Mouse (Mus musculus): ENCODE data around the gene 4930568D16Rik. TPM values are rescaled to one million over a fixed set of nuclear protein-coding genes. Genes with fewer than 3 reads are reported as not detected.

4930568D16Rik gene
- polyA plus RNA-seq, 1 experiment from 2014 or later, result not detected

- Histone ChIP-seq H3K27ac (replicated peaks) (no peak overlapping the region), H3K4me3 (replicated peaks) (no peak overlapping the region), H3K4me2 (no peak overlapping the region), H3K27me3 (replicated peaks) (no peaks in the 10 kb centered on the region), H3K4me1 (no peaks in the 10 kb centered on the region), H3K36me3 (no peaks in the 10 kb centered on the region), H3K9ac (replicated peaks) (no peak overlapping the region), H3K9me3 (replicated peaks) (no peaks in the 10 kb centered on the region)
- no peak for ATAC-seq (ENCODE audit: low FRiP score)
- WGBS, result 91% methylated on average over 7 of the region's 7 CpGs
These were observed 33.2 kb upstream of the 4930568D16Rik start for GRCm38 (mm10) chr2:35400739-35401138.

DNA sequence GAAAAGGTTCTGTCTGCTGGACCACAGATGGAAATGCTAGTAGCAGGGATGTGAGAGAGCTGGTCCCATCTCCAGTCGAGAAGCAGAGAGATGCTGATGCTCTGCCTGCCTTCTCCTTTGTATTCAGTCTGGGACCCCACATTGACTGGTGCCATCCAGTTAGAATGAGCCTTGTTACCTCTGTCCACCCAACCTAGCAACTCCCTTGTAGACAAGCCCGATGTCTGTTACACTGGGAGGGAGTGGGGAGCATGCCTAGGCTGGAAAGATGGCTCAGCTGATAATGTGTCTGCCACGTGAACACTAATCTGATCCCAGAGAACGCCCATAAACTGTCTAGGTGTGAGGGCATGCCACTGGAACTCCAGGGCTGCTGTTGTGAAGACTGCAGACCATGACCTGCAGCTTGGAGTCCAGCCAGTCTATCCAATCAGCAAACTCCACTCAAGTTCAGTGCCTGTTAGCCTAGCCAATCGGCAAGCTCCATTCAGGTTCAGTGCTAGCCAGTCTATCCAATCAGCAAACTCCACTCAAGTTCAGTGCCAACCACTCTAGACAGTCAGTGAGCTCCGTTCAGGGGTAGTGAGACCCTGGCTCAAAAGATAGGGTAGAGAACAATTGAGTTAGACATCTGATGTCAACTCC is 30.8 kb upstream of the 4930568D16Rik start:
- WGBS, result 82% methylated on average over 6 of the region's 6 CpGs
- no peaks in the 10 kb centered on the region for H3K9me3 ChIP-seq (replicated peaks)
- H3K4me1 ChIP-seq, result no peaks in the 10 kb centered on the region
- no peak overlapping the region for H3K4me2 ChIP-seq
- no peak for ATAC-seq (ENCODE audit: low FRiP score)
- H3K27ac ChIP-seq (replicated peaks), result no peak overlapping the region
- H3K9ac ChIP-seq (replicated peaks), result no peak overlapping the region
- H3K27me3 ChIP-seq (replicated peaks), result no peaks in the 10 kb centered on the region
- H3K36me3 ChIP-seq, result no peaks in the 10 kb centered on the region
- H3K4me3 ChIP-seq (replicated peaks), result no peak overlapping the region

- H3K27me3 ChIP-seq (replicated peaks), result no peaks in the 10 kb centered on the region
- no peak overlapping the region for H3K27ac ChIP-seq (replicated peaks)
- ATAC-seq (ENCODE audit: low FRiP score), result peak; percentile 59; the same call in 1 of the 2 replicates
- no peak overlapping the region for H3K4me2 ChIP-seq
- no peaks in the 10 kb centered on the region for H3K9me3 ChIP-seq (replicated peaks)
- no peak overlapping the region for H3K4me3 ChIP-seq (replicated peaks)
- no peaks in the 10 kb centered on the region for H3K36me3 ChIP-seq
- H3K9ac ChIP-seq (replicated peaks), result no peak overlapping the region
- 48% methylated on average over 11 of the region's 11 CpGs for WGBS
- H3K4me1 ChIP-seq, result no peaks in the 10 kb centered on the region
These were observed 30.2 kb upstream of the 4930568D16Rik start for GRCm38 (mm10) chr2:35397590-35398173.

- H3K4me2 ChIP-seq, result no peak within 1 kb of the TSS
- H3K27me3 ChIP-seq (replicated peaks), result no peaks in the 10 kb centered on the region
- no peak within 1 kb of the TSS for H3K4me3 ChIP-seq (replicated peaks)
- no peak within 1 kb of the TSS for H3K9ac ChIP-seq (replicated peaks)
- no peak within 1 kb of the TSS for H3K27ac ChIP-seq (replicated peaks)
- ATAC-seq (ENCODE audit: low FRiP score), result peak; percentile 45; the same call in 1 of the 2 replicates
- no peaks in the 10 kb centered on the region for H3K9me3 ChIP-seq (replicated peaks)
- no peaks in the 10 kb centered on the region for H3K4me1 ChIP-seq
- no peaks in the 10 kb centered on the region for H3K36me3 ChIP-seq
- WGBS, result 65% methylated on average over 5 of the region's 5 CpGs
These were observed 29.6 kb upstream of the 4930568D16Rik start, which contains the start of gene 4930402F06Rik for GRCm38 (mm10) chr2:35397096-35397495. TSS of gene 4930402F06Rik (minus strand) at chr2:35397175.

DNA sequence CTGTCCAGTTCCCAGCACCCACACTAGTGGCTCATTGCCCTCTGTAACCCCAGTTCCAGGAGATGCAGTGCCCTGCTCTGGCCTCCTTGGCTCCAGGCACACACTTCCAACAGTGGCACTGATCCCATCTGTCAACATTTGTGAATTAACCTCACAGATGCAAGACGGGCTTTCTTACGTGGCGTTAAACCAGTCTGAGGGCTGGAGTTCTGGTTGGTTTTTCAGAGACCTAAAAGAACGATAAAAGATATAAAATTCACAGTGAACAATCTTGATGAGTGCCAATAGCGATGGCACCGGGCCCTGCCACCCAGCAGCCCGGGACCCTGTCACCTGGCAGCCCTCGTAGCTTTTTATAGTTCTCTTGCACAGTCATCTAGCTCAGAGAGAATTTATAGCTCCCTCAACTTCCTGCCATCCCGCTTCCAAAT is 17.9 kb upstream of the 4930568D16Rik start:
- H3K9ac ChIP-seq (replicated peaks), result no peak overlapping the region
- no peak overlapping the region for H3K4me3 ChIP-seq (replicated peaks)
- ATAC-seq (ENCODE audit: low FRiP score), result no peak
- H3K4me2 ChIP-seq, result no peak overlapping the region
- WGBS, result 57% methylated on average over 9 of the region's 9 CpGs
- H3K4me1 ChIP-seq, result 0 out of 2 replicates have a peak, but pooled peaks cover 4% of the 10 kb centered on the region
- H3K9me3 ChIP-seq (replicated peaks), result no peaks in the 10 kb centered on the region
- H3K36me3 ChIP-seq, result no peaks in the 10 kb centered on the region
- H3K27me3 ChIP-seq (replicated peaks), result no peaks in the 10 kb centered on the region
- H3K27ac ChIP-seq (replicated peaks), result no peak overlapping the region

DNA sequence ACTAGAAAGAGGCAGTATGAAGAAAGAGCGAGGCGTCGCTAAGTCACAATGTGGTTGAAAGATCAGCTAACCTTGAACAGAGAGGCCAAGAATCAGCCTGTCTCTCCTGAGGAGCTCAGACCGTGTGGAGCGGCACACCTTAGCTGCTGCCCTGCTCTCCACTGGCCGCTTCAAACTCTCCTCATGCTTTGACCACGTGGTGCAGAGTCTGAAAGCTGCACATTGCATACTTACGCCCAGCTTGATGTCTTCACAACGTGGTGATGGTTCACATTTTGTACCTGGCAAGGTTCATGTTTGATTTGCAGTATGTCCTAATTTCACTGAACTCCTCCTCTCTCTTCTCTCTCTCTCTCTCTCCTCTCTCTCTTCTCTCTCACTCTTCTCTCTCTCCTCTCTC is 11.8 kb upstream of the 4930568D16Rik start:
- Histone ChIP-seq H3K9ac (replicated peaks) (no peak overlapping the region), H3K27me3 (replicated peaks) (no peaks in the 10 kb centered on the region), H3K36me3 (no peaks in the 10 kb centered on the region), H3K4me3 (replicated peaks) (no peak overlapping the region), H3K27ac (replicated peaks) (no peak overlapping the region), H3K9me3 (replicated peaks) (no peaks in the 10 kb centered on the region), H3K4me2 (no peak overlapping the region), H3K4me1 (no peaks in the 10 kb centered on the region)
- no peak for ATAC-seq (ENCODE audit: low FRiP score)
- 74% methylated on average over 9 of the region's 9 CpGs for WGBS

- Histone ChIP-seq H3K4me1 (no peaks in the 10 kb centered on the region), H3K9me3 (replicated peaks) (no peaks in the 10 kb centered on the region), H3K36me3 (no peaks in the 10 kb centered on the region), H3K4me3 (replicated peaks) (no peak overlapping the region), H3K9ac (replicated peaks) (no peak overlapping the region), H3K4me2 (no peak overlapping the region), H3K27ac (replicated peaks) (no peak overlapping the region), H3K27me3 (replicated peaks) (no peaks in the 10 kb centered on the region)
- WGBS, result 68% methylated on average over 6 of the region's 6 CpGs
- ATAC-seq (ENCODE audit: low FRiP score), result no peak
These were observed 10.1 kb upstream of the 4930568D16Rik start for GRCm38 (mm10) chr2:35377600-35377999.

- H3K4me2 ChIP-seq, result no peak overlapping the region
- H3K27me3 ChIP-seq (replicated peaks), result no peaks in the 10 kb centered on the region
- H3K4me1 ChIP-seq, result no peaks in the 10 kb centered on the region
- no peak overlapping the region for H3K4me3 ChIP-seq (replicated peaks)
- WGBS, result 23% methylated on average over 3 of the region's 3 CpGs
- H3K9ac ChIP-seq (replicated peaks), result no peak overlapping the region
- H3K9me3 ChIP-seq (replicated peaks), result no peaks in the 10 kb centered on the region
- no peak for ATAC-seq (ENCODE audit: low FRiP score)
- no peaks in the 10 kb centered on the region for H3K36me3 ChIP-seq
- no peak overlapping the region for H3K27ac ChIP-seq (replicated peaks)
These were observed 5.5 kb upstream of the 4930568D16Rik start for GRCm38 (mm10) chr2:35373003-35373402.

GRCm38 (mm10) chr2:35370686-35371085 is 3.2 kb upstream of the 4930568D16Rik start:
- Histone ChIP-seq H3K4me3 (replicated peaks) (no peak overlapping the region), H3K4me2 (no peak overlapping the region), H3K9me3 (replicated peaks) (no peaks in the 10 kb centered on the region), H3K27me3 (replicated peaks) (no peaks in the 10 kb centered on the region), H3K36me3 (no peaks in the 10 kb centered on the region), H3K4me1 (no peaks in the 10 kb centered on the region), H3K9ac (replicated peaks) (no peak overlapping the region), H3K27ac (replicated peaks) (no peak overlapping the region)
- no peak for ATAC-seq (ENCODE audit: low FRiP score)

DNA sequence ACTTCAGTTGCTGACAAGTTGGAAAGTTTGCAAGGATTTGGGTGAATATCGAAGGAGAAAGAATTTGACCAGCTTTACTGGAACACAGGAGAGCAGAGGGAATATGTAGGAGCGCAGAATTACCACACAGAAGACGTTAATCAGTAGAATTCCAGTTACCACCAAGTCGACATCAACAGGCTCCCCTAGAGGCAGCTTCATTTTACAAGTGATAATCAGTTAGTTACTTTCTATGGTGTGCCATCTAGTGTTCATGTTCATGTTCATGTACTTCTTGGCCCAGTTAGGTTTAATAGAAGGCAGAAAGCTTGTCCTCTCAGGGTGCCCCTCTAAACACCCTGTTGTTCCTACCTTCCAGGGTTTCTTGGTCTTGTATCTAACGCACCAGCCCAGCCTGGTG is 18.3 kb downstream of the 4930568D16Rik start:
- Histone ChIP-seq H3K27ac (replicated peaks) (no peak overlapping the region), H3K4me2 (no peak overlapping the region), H3K9ac (replicated peaks) (no peak overlapping the region), H3K36me3 (no peaks in the 10 kb centered on the region), H3K4me1 (no peaks in the 10 kb centered on the region), H3K9me3 (replicated peaks) (no peaks in the 10 kb centered on the region), H3K27me3 (replicated peaks) (no peaks in the 10 kb centered on the region), H3K4me3 (replicated peaks) (no peak overlapping the region)
- ATAC-seq (ENCODE audit: low FRiP score), result no peak
- WGBS, result 62% methylated on average over 5 of the region's 5 CpGs

GRCm38 (mm10) chr2:35345984-35346383 is 21.5 kb downstream of the 4930568D16Rik start:
- Histone ChIP-seq H3K9ac (replicated peaks) (no peak overlapping the region), H3K36me3 (no peaks in the 10 kb centered on the region), H3K4me2 (no peak overlapping the region), H3K9me3 (replicated peaks) (no peaks in the 10 kb centered on the region), H3K27me3 (replicated peaks) (no peaks in the 10 kb centered on the region), H3K4me3 (replicated peaks) (no peak overlapping the region), H3K27ac (replicated peaks) (no peak overlapping the region), H3K4me1 (no peaks in the 10 kb centered on the region)
- ATAC-seq (ENCODE audit: low FRiP score), result no peak
- 82% methylated on average over 2 of the region's 2 CpGs for WGBS

- H3K4me3 ChIP-seq (replicated peaks), result no peak overlapping the region
- H3K27ac ChIP-seq (replicated peaks), result no peak overlapping the region
- H3K4me2 ChIP-seq, result no peak overlapping the region
- H3K9ac ChIP-seq (replicated peaks), result no peak overlapping the region
- no peaks in the 10 kb centered on the region for H3K9me3 ChIP-seq (replicated peaks)
- ATAC-seq (ENCODE audit: low FRiP score), result no peak
- H3K27me3 ChIP-seq (replicated peaks), result no peaks in the 10 kb centered on the region
- H3K4me1 ChIP-seq, result peaks cover under 1% of the 10 kb centered on the region; the same call in 1 of the 2 replicates
- WGBS, result 78% methylated on average over 3 of the region's 3 CpGs
- H3K36me3 ChIP-seq, result no peaks in the 10 kb centered on the region
These were observed 24.9 kb downstream of the 4930568D16Rik start for GRCm38 (mm10) chr2:35342605-35343004.
